Mouse (Mus musculus): ENCODE measurements around the gene Lpp.

DNA sequence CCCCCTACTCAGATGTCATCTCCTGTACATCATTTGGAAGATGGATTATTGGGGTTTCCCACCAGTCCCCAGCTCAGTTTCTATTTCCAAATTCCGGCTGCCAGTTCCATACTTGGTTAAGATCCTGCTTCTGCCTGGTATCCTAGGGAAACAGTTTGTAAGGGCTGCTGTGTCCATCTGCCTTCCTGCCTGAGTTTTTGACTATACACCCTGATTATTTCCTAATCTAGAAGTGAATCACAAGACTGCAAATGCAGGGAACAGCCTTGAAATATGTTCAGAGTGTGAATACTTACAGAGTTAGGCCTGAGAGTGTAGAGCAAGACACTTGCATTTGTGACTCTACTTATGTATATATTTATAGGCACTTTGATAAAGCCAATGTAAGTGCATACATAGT is 429.6 kb downstream of the Lpp start:
- TF ChIP-seq CTCF (IDR thresholded peaks at IDR 0.05; ENCODE audit: low read depth) = no peak
- no peak for TF ChIP-seq EP300 (IDR thresholded peaks at IDR 0.05; ENCODE audit: low read depth)

Data from liver, postnatal 0 days (tissue).